Mouse (Mus musculus) liver, embryonic 14.5 days (tissue): ENCODE results near the gene Kifc1. TPM values are rescaled to one million over a fixed set of nuclear protein-coding genes. Genes with fewer than 3 reads are reported as not detected.
A peak's percentile ranks its signal among the peaks of the same experiment; 100 is the strongest.

Source experiments
- ATAC-seq: fragments of 200-750 bp; cut with Nextera tagmentation; 2 replicates; pipeline ENCODE4 v1.8.0; 2017; ENCODE audit warnings: moderate number of reproducible peaks, mild to moderate bottlenecking, moderate library complexity; ENCODE audit not compliant: insufficient read depth
- DNase-seq, 3 experiments: peaks; one replicate each; pipeline ENCODE4 v3.0.0-alpha.2; 2012 to 2013; ENCODE audit warnings: low read depth in 3 of 3, low spot score in 3 of 3
- H3K27ac ChIP-seq: fragments of 300-500 bp; sonication (generic); 2 replicates; pipeline ENCODE4 v1.5.1; 2014; ENCODE audit warnings: moderate library complexity, mild to moderate bottlenecking, control low read depth, inconsistent platforms
- H3K27me3 ChIP-seq: fragments of 300-500 bp; sonication (generic); 2 replicates; pipeline ENCODE4 v1.6.1; 2014; ENCODE audit warnings: mild to moderate bottlenecking, low read length, moderate library complexity; ENCODE audit not compliant: control insufficient read depth, insufficient read depth
- H3K36me3 ChIP-seq: fragments of 300-500 bp; sonication (generic); replicated peaks from 2 replicates; pipeline ENCODE4 v1.6.1; 2014; ENCODE audit warnings: low read depth; ENCODE audit not compliant: control insufficient read depth, insufficient read depth
- H3K4me1 ChIP-seq, 2 experiments: fragments of 200-500 bp in 1 of 2; fragments of 300-500 bp in 1 of 2; sonication (generic) in 1 of 2; replicated peaks; 2 replicates each; pipeline ENCODE4 v1.6.1; 2012 to 2014; ENCODE audit warnings: antibody characterized with exemption in 1 of 2, inconsistent platforms in 1 of 2, low read length in 1 of 2; ENCODE audit not compliant: control insufficient read depth in 2 of 2, insufficient read depth in 2 of 2
- H3K4me2 ChIP-seq: fragments of 300-500 bp; sonication (generic); 2 replicates; pipeline ENCODE4 v1.6.1; 2014; ENCODE audit warnings: low read depth, mild to moderate bottlenecking, control low read depth, moderate library complexity
- H3K4me3 ChIP-seq, 2 experiments: fragments of 200-500 bp in 1 of 2; fragments of 300-500 bp in 1 of 2; sonication (generic) in 1 of 2; 2 replicates each; pipeline ENCODE4 v1.5.1; 2012 to 2014; ENCODE audit warnings: low read depth in 2 of 2, low read length in 2 of 2, mild to moderate bottlenecking in 2 of 2, control low read depth in 1 of 2, inconsistent platforms in 1 of 2, moderate library complexity in 1 of 2; ENCODE audit not compliant: insufficient read depth in 1 of 2
- H3K9ac ChIP-seq: fragments of 300-500 bp; sonication (generic); replicated peaks from 2 replicates; pipeline ENCODE4 v1.6.1; 2014; ENCODE audit warnings: mild to moderate bottlenecking, control low read depth, moderate library complexity
- H3K9me3 ChIP-seq: fragments of 300-500 bp; sonication (generic); 2 replicates; pipeline ENCODE4 v1.6.1; 2016; ENCODE audit warnings: low read length, mixed read lengths; ENCODE audit not compliant: control insufficient read depth
- CTCF ChIP-seq: IDR thresholded peaks from 2 replicates; pipeline ENCODE4 v1.5.1; 2016; ENCODE audit warnings: antibody characterized with exemption, low read depth, control low read depth
- EP300 ChIP-seq: IDR thresholded peaks from 2 replicates; pipeline ENCODE4 v1.6.1; 2016; ENCODE audit warnings: antibody characterized with exemption, low read depth
- WGBS: fragments of 180-500 bp; shearing (Covaris S2); extraction: QIAGEN DNeasy Blood & Tissue Kit; methylation state at CpG from one replicate; pipeline ENCODE4 v1.1.7; 2014; ENCODE audit not compliant: insufficient replicate concordance; 5-methylcytosine and 5-hydroxymethylcytosine counted together
- polyA plus RNA-seq, 2 experiments: library from polyadenylated mRNA; depleted of rRNA in 1 of 2; stranded (reverse) in 1 of 2; unstranded in 1 of 2; fragments of >200 nt; fragmentation: Nextera tagmentation in 1 of 2; extraction: Ambion mirVana in 1 of 2; gene quantifications; 2 replicates each; pipeline versions ENCODE4 v1.2.1 to v1.2.3; 2012 to 2014

Gene Kifc1
- polyA plus RNA-seq, 2 experiments = 7.2 to 40.8 TPM

- Histone ChIP-seq H3K4me1 (peaks cover 11 to 18% of the 10 kb centered on the region in 2 experiments), H3K9me3 (no peaks in the 10 kb centered on the region), H3K36me3 (peaks cover 27% of the 10 kb centered on the region), H3K4me3 (no peak overlapping the region), H3K27ac (no peak overlapping the region), H3K9ac (no peak overlapping the region), H3K27me3 (no peaks in the 10 kb centered on the region), H3K4me2 (no peak overlapping the region)
- TF ChIP-seq CTCF = no peak
- no peak for DNase-seq
- WGBS = 88% methylated on average over 31 of the region's 31 CpGs
- no peak for ATAC-seq
Observed at GRCm38 (mm10) chr17:33911052-33911812, 20.8 kb upstream of the Kifc1 start.

- no peak for ATAC-seq
- Histone ChIP-seq H3K9ac (peak overlapping the region; percentile 98), H3K4me1 (peaks cover 11 to 18% of the 10 kb centered on the region in 2 experiments), H3K9me3 (no peaks in the 10 kb centered on the region), H3K36me3 (peaks cover 27% of the 10 kb centered on the region), H3K27me3 (no peaks in the 10 kb centered on the region), H3K4me3 (peak overlapping the region; percentile 73 to 97), H3K27ac (no peak overlapping the region), H3K4me2 (peak overlapping the region; percentile 98)
- 42% methylated on average over 11 of the region's 11 CpGs for WGBS
- no peak for DNase-seq
- TF ChIP-seq EP300 (no peak), CTCF (peak; percentile 52)
Observed at GRCm38 (mm10) chr17:33910346-33911051, 20.0 kb upstream of the Kifc1 start.

GRCm38 (mm10) chr17:33909869-33910250, 19.4 kb upstream of the Kifc1 start:
- no peaks in the 10 kb centered on the region for H3K9me3 ChIP-seq
- peak overlapping the region; percentile 98 for H3K9ac ChIP-seq
- H3K4me2 ChIP-seq = peak overlapping the region; percentile 98
- peak overlapping the region; percentile 87 for H3K27ac ChIP-seq
- DNase-seq (no peak), ATAC-seq (0 out of 2 replicates have a peak, but pooled peaks have one; percentile 1)
- WGBS = 0% methylated on average over 14 of the region's 14 CpGs
- H3K4me1 ChIP-seq = peaks cover 7 to 15% of the 10 kb centered on the region in 2 experiments
- H3K27me3 ChIP-seq = no peaks in the 10 kb centered on the region
- no peak for TF ChIP-seq CTCF
- TF ChIP-seq EP300 = no peak
- peaks cover 27% of the 10 kb centered on the region for H3K36me3 ChIP-seq
- H3K4me3 ChIP-seq = peak overlapping the region; percentile 73 to 97

GRCm38 (mm10) chr17:33909077-33909868, 18.8 kb upstream of the Kifc1 start, which contains the start of gene Daxx:
Gene Daxx, plus strand, starts transcription at chr17:33909414.
- peak; percentile 92 to 93 (median 92) for DNase-seq
- ATAC-seq = peak; percentile 93
- under 1% methylated on average over 68 of the region's 68 CpGs for WGBS
- peak within 1 kb of the TSS; percentile 73 to 97 for H3K4me3 ChIP-seq
- peak within 1 kb of the TSS; percentile 87 for H3K27ac ChIP-seq
- H3K27me3 ChIP-seq = no peaks in the 10 kb centered on the region
- H3K9me3 ChIP-seq = no peaks in the 10 kb centered on the region
- H3K4me2 ChIP-seq = peak within 1 kb of the TSS; percentile 98
- TF ChIP-seq EP300 (no peak), CTCF (no peak)
- peaks cover 6 to 15% of the 10 kb centered on the region in 2 experiments for H3K4me1 ChIP-seq
- peak within 1 kb of the TSS; percentile 98 for H3K9ac ChIP-seq
- peaks cover 27% of the 10 kb centered on the region for H3K36me3 ChIP-seq
